Mouse (Mus musculus) midbrain, embryonic 11.5 days (tissue): ENCODE data around the gene Sec24c. TPM values are rescaled to one million over a fixed set of nuclear protein-coding genes. Genes with fewer than 3 reads are reported as not detected.

ENCODE experiments used
- ATAC-seq: fragments of 200-750 bp; cut with Nextera tagmentation; 2 replicates; pipeline ENCODE4 v1.8.0; 2017; ENCODE audit warnings: moderate TSS enrichment, moderate library complexity; ENCODE audit not compliant: low FRiP score
- DNase-seq: peaks from one replicate; pipeline ENCODE4 v3.0.0; 2015; ENCODE audit warnings: low spot score; ENCODE audit errors: missing footprints
- H3K27ac ChIP-seq: fragments of 300-500 bp; sonication (generic); 2 replicates; pipeline ENCODE4 v1.5.1; 2014; ENCODE audit warnings: low read depth, low read length
- H3K27me3 ChIP-seq: fragments of 300-500 bp; sonication (generic); 2 replicates; pipeline ENCODE4 v1.6.1; 2014; ENCODE audit warnings: mild to moderate bottlenecking, low read length, moderate library complexity, mixed read lengths; ENCODE audit not compliant: control insufficient read depth, insufficient read depth
- H3K36me3 ChIP-seq: fragments of 300-500 bp; sonication (generic); 2 replicates; pipeline ENCODE4 v1.6.1; 2014; ENCODE audit warnings: mild to moderate bottlenecking, low read length, moderate library complexity, mixed read lengths; ENCODE audit not compliant: control insufficient read depth, insufficient read depth
- H3K4me1 ChIP-seq: fragments of 300-500 bp; sonication (generic); 2 replicates; pipeline ENCODE4 v1.6.1; 2014; ENCODE audit warnings: low read length; ENCODE audit not compliant: control insufficient read depth, insufficient read depth
- H3K4me2 ChIP-seq: fragments of 300-500 bp; sonication (generic); 2 replicates; pipeline ENCODE4 v1.6.1; 2014; ENCODE audit warnings: mild to moderate bottlenecking, moderate library complexity
- H3K4me3 ChIP-seq: fragments of 300-500 bp; sonication (generic); 2 replicates; pipeline ENCODE4 v1.5.1; 2014; ENCODE audit warnings: low read depth, low read length
- H3K9ac ChIP-seq: fragments of 300-500 bp; sonication (generic); 2 replicates; pipeline ENCODE4 v1.6.1; 2014; ENCODE audit warnings: low read length
- H3K9me3 ChIP-seq: fragments of 300-500 bp; sonication (generic); 2 replicates; pipeline ENCODE4 v1.6.1; 2016; ENCODE audit warnings: low read length; ENCODE audit not compliant: control insufficient read depth
- WGBS: fragments of 180-500 bp; shearing (Covaris S2); extraction: QIAGEN DNeasy Blood & Tissue Kit; methylation state at CpG from one replicate; pipeline ENCODE4 v1.1.7; 2014; 5-methylcytosine and 5-hydroxymethylcytosine counted together
- polyA plus RNA-seq: library from polyadenylated mRNA; unstranded; fragments of >200 nt; fragmentation: Nextera tagmentation; extraction: Ambion mirVana; gene quantifications from 2 replicates; pipeline ENCODE4 v1.2.1, GENCODE M21; 2014

The Sec24c gene
- polyA plus RNA-seq, 1 experiment from 2014 or later = 74.7 TPM

DNA sequence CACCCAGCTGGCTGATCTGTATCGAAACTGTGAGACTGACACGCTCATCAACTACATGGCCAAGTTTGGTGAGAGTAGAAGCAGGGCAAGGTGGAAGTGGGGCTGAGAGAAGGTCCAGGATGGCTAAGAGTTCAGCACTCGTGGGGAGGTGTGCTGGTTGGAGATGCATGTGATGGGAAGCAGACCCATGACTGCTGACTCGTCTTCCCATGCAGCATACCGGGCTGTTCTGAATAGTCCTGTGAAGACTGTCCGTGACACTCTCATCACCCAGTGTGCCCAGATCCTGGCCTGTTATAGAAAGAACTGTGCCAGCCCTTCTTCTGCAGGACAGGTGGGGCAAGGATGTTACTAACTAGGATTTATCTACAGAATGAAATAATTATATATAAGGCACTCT is 17.7 kb downstream of the Sec24c start:
- no peak overlapping the region for H3K9ac ChIP-seq
- no peaks in the 10 kb centered on the region for H3K27me3 ChIP-seq
- H3K9me3 ChIP-seq = no peaks in the 10 kb centered on the region
- peaks cover 17% of the 10 kb centered on the region for H3K4me1 ChIP-seq
- H3K27ac ChIP-seq = no peak overlapping the region
- ATAC-seq = no peak
- WGBS = 95% methylated on average over 6 of the region's 6 CpGs
- peaks cover 38% of the 10 kb centered on the region for H3K36me3 ChIP-seq
- H3K4me2 ChIP-seq = no peak overlapping the region
- no peak overlapping the region for H3K4me3 ChIP-seq
- DNase-seq = no peak

- H3K9me3 ChIP-seq = no peaks in the 10 kb centered on the region
- WGBS = 92% methylated on average over 10 of the region's 10 CpGs
- H3K4me3 ChIP-seq = no peak overlapping the region
- no peak overlapping the region for H3K27ac ChIP-seq
- peaks cover 31% of the 10 kb centered on the region for H3K4me1 ChIP-seq
- H3K9ac ChIP-seq = no peak overlapping the region
- peaks cover 34% of the 10 kb centered on the region for H3K36me3 ChIP-seq
- H3K27me3 ChIP-seq = no peaks in the 10 kb centered on the region
- H3K4me2 ChIP-seq = no peak overlapping the region
- ATAC-seq (no peak), DNase-seq (peak; percentile 62)
Observed at GRCm38 (mm10) chr14:20693589-20694101, 19.5 kb downstream of the Sec24c start.

DNA sequence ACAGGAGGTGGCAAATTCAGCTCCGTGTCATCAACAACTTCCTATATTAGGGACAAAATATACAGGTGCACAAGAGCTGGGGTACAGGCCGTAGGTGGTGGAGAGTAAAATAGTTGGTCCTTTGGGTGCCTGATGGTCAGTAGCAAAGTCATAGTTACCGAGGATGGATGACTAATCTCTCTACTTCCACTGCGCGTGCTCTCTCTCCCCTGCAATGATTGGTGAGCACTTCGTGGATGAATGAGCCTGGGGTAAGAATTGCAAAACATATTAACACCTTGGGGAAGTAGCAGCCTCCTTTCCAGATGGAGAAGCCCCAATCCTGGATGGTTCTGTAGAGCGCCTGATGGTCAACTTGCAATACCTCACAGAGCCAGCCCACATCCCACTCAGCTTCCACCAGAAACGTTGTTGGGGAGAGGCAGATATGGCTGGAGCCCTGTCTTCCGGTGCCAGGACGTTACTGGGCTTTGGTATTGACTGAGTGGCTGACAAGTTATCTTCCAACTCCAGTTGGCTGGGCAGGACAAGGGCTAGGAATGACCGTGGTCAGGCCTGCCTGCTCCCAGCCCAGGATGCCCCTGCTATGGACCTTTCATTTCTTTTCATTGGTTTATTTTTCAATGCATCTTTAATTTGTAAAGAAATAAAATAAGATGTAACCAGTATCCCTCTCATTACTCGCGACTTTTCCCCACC is 20.2 kb downstream of the Sec24c start:
- no peaks in the 10 kb centered on the region for H3K27me3 ChIP-seq
- peak overlapping the region; percentile 87 for H3K9ac ChIP-seq
- H3K36me3 ChIP-seq = peaks cover 27% of the 10 kb centered on the region
- peak overlapping the region; percentile 94 for H3K4me3 ChIP-seq
- peaks cover 31% of the 10 kb centered on the region for H3K4me1 ChIP-seq
- ATAC-seq (peak; percentile 49), DNase-seq (no peak)
- H3K4me2 ChIP-seq = peak overlapping the region; percentile 76
- WGBS = 53% methylated on average over 13 of the region's 13 CpGs
- H3K9me3 ChIP-seq = no peaks in the 10 kb centered on the region
- H3K27ac ChIP-seq = peak overlapping the region; percentile 93; the same call in 1 of the 2 replicates

- under 1% methylated on average over 97 of the region's 111 CpGs for WGBS
- Histone ChIP-seq H3K27me3 (no peaks in the 10 kb centered on the region), H3K36me3 (peaks cover 25% of the 10 kb centered on the region; the same call in 1 of the 2 replicates), H3K4me3 (peak within 1 kb of the TSS; percentile 94), H3K27ac (peak within 1 kb of the TSS; percentile 93), H3K9ac (peak within 1 kb of the TSS; percentile 87), H3K4me1 (peaks cover 31% of the 10 kb centered on the region), H3K9me3 (no peaks in the 10 kb centered on the region), H3K4me2 (peak within 1 kb of the TSS; percentile 76)
- ATAC-seq = peak; percentile 96
- peak; percentile 98 for DNase-seq
Observed at GRCm38 (mm10) chr14:20694884-20695760, 21.0 kb downstream of the Sec24c start, which contains the start of gene Fut11. Gene Fut11 (plus strand): TSS chr14:20694968.

- no peak overlapping the region; the same call in 1 of the 2 replicates for H3K27ac ChIP-seq
- no peak for ATAC-seq
- peak overlapping the region; percentile 94 for H3K4me3 ChIP-seq
- 15% methylated on average over 27 of the region's 27 CpGs for WGBS
- H3K4me1 ChIP-seq = peaks cover 31% of the 10 kb centered on the region
- no peaks in the 10 kb centered on the region for H3K9me3 ChIP-seq
- peak overlapping the region; percentile 87 for H3K9ac ChIP-seq
- peaks cover 25% of the 10 kb centered on the region; the same call in 1 of the 2 replicates for H3K36me3 ChIP-seq
- peak overlapping the region; percentile 76 for H3K4me2 ChIP-seq
- H3K27me3 ChIP-seq = no peaks in the 10 kb centered on the region
- peak; percentile 87 for DNase-seq
Observed at GRCm38 (mm10) chr14:20695761-20696520, 21.8 kb downstream of the Sec24c start.

DNA sequence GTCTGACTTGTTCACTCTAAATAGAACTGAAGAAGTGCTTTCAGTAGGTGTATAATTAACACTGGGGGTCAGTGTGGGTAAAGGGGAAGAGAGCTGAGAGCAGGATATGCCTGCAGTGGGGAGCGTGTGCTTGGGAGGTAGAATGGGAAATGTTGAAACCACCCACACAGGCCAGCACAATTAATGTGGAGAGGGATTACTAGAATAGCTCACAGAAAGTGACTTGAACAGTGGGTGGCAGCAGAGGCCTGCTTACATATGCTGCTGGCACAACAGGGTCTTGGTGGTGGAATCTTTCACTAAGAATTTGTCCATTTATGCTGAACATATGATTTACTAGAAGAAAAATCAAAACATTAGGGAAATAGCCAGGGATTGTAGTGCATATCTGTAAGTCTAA is 22.9 kb downstream of the Sec24c start:
- Histone ChIP-seq H3K27me3 (no peaks in the 10 kb centered on the region), H3K4me1 (peaks cover 32% of the 10 kb centered on the region), H3K9ac (0 out of 2 replicates have a peak overlapping the region, but pooled peaks have one; percentile 22), H3K36me3 (peaks cover 19% of the 10 kb centered on the region; the same call in 1 of the 2 replicates), H3K9me3 (no peaks in the 10 kb centered on the region), H3K4me2 (peak overlapping the region; percentile 76), H3K27ac (no peak overlapping the region), H3K4me3 (peak overlapping the region; percentile 94; the same call in 1 of the 2 replicates)
- WGBS = 15% methylated on average over 1 of the region's 1 CpGs
- ATAC-seq (no peak), DNase-seq (peak; percentile 86)

- no peaks in the 10 kb centered on the region for H3K27me3 ChIP-seq
Observed at GRCm38 (mm10) chr14:20698515-20698914, 24.4 kb downstream of the Sec24c start.

DNA sequence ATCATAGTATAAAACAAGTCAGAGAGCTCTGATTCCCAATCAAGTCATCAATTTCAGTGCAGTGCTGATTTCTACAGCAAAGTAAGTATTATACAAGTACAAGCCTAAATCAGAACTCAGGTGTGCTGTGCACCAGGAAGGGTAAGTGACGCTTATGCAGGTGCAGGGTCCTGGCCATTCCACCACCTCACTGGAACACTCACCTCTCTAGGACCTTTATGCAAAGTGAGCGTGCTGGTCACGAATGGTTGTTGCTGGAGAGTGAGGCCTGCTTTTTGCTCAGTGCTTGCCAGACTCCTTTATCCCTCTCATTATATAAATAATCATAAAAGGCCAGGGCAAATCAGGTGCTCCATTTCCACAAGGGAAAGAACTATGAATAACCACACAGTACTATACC is 26.3 kb downstream of the Sec24c start:
- H3K9me3 ChIP-seq = no peaks in the 10 kb centered on the region
- 85% methylated on average over 3 of the region's 3 CpGs for WGBS
- no peak overlapping the region for H3K27ac ChIP-seq
- ATAC-seq = no peak
- peaks cover 7% of the 10 kb centered on the region; the same call in 1 of the 2 replicates for H3K36me3 ChIP-seq
- DNase-seq = peak; percentile 81
- H3K9ac ChIP-seq = no peak overlapping the region
- no peak overlapping the region for H3K4me3 ChIP-seq
- no peaks in the 10 kb centered on the region for H3K27me3 ChIP-seq
- no peak overlapping the region for H3K4me2 ChIP-seq
- H3K4me1 ChIP-seq = peaks cover 31% of the 10 kb centered on the region

More at GRCm38 (mm10) chr14:20698515-20698914, 24.4 kb downstream of the Sec24c start:
- WGBS = 83% methylated on average over 2 of the region's 2 CpGs
- H3K9ac ChIP-seq = no peak overlapping the region
- H3K4me3 ChIP-seq = no peak overlapping the region
- no peaks in the 10 kb centered on the region for H3K9me3 ChIP-seq
- H3K4me2 ChIP-seq = no peak overlapping the region
- ATAC-seq = no peak
- peaks cover 34% of the 10 kb centered on the region for H3K4me1 ChIP-seq
- DNase-seq = no peak
- no peak overlapping the region for H3K27ac ChIP-seq
- H3K36me3 ChIP-seq = peaks cover 11% of the 10 kb centered on the region; the same call in 1 of the 2 replicates
